Mouse (Mus musculus): ENCODE data around the gene Tmem183a. TPM values are rescaled to one million over a fixed set of nuclear protein-coding genes. Genes with fewer than 3 reads are reported as not detected.

Tmem183a gene
- total and polyA plus RNA-seq, 3 experiments, result 41.5 to 73.6 (median 61.1) TPM

DNA sequence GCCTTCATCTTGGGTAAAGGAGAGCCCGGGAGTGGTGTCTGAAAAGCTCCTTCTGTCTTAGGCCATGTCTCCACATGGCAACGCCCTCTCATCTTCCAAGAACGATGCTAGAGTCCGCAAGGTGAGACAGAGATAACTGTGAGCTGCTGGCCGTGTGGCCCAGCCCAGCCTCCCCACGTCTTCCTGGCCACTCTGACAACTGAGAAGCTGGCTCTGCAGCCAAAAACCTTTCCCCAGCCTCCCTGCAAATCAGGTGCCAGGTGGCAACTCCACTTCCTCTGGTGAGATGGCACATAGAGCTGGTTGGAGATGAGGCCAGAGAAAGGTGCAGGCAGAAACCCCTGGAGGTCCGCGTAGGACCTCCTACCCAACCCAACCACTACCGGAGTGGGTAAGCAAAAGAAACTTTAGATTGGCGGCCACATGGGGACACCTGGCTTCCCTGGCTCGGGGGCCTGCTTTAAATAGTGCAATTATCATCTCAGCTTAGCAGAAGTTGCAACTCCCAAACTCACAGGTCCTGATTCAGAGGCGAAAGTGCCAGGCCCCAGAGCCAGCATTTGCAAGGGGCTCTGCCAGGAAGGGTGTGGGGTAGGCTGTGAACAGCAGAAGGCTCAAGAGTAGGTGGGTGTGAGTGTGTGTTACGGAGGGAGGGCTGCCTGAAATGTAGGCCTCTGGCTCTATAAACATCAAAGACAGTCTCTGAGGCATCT lies 26.4 kb downstream of the Tmem183a start:
- no peak overlapping the region for H3K27ac ChIP-seq (ENCODE audit: insufficient read depth, low read depth)
- TF ChIP-seq MAX (IDR thresholded peaks at IDR 0.05; ENCODE audit: low read length), result no peak
- no peak for TF ChIP-seq BHLHE40 (IDR thresholded peaks at IDR 0.05; ENCODE audit: low read depth, low read length)
- TF ChIP-seq GABPA (IDR thresholded peaks at IDR 0.05; ENCODE audit: insufficient replicate concordance, low read depth, low read length), result no peak
- TF ChIP-seq USF2 (conservative IDR thresholded peaks at IDR 0.05; ENCODE audit: low read depth, low read length), result no peak
- no peak for TF ChIP-seq CTCF (conservative IDR thresholded peaks at IDR 0.05 in 1 of 2, IDR thresholded peaks at IDR 0.05 in 1 of 2; ENCODE audit: low read depth in 2 of 2, low read length in 2 of 2)
- TF ChIP-seq ETS1 (conservative IDR thresholded peaks at IDR 0.05; ENCODE audit: low read depth, low read length), result no peak
- no peak for TF ChIP-seq CHD1 (IDR thresholded peaks at IDR 0.05; ENCODE audit: low read depth, low read length)
- TF ChIP-seq EP300 (IDR thresholded peaks at IDR 0.05; ENCODE audit: low read length), result no peak
- no peak for TF ChIP-seq CHD2 (IDR thresholded peaks at IDR 0.05; ENCODE audit: low read length)
- no peak for TF ChIP-seq ZC3H11A (IDR thresholded peaks at IDR 0.05; ENCODE audit: low read depth, low read length)
- no peak for TF ChIP-seq TCF12 (IDR thresholded peaks at IDR 0.05; ENCODE audit: low read depth, low read length)
- no peak for TF ChIP-seq JUN (IDR thresholded peaks at IDR 0.05; ENCODE audit: insufficient read depth, low read depth, low read length)
- no peak for TF ChIP-seq ZKSCAN1 (IDR thresholded peaks at IDR 0.05; ENCODE audit: borderline replicate concordance, low read depth, low read length)
- TF ChIP-seq NRF1 (IDR thresholded peaks at IDR 0.05; ENCODE audit: low read depth, low read length), result no peak
- TF ChIP-seq ZNF384 (IDR thresholded peaks at IDR 0.05; ENCODE audit: low read depth, low read length), result no peak
- no peak for TF ChIP-seq SMC3 (IDR thresholded peaks at IDR 0.05; ENCODE audit: low read depth, low read length)
- no peak for TF ChIP-seq IRF4 (IDR thresholded peaks at IDR 0.05; ENCODE audit: low read depth, low read length)
- no peak for TF ChIP-seq MXI1 (IDR thresholded peaks at IDR 0.05; ENCODE audit: low read depth, low read length)
- no peak for TF ChIP-seq MAZ (IDR thresholded peaks at IDR 0.05; ENCODE audit: low read depth, low read length)
- no peaks in the 10 kb centered on the region for H3K27me3 ChIP-seq (replicated peaks)
- dilution Hi-C loops (cut with MboI; ENCODE audit: extremely low pct_ligation_motif_present, extremely low pct_unique_long_range_greater_than_20kb, low sequenced_read_pairs), result no loop called here
- no peak for DNase-seq (ENCODE audit: extremely low read depth)
- H3K9me3 ChIP-seq (replicated peaks; ENCODE audit: low read length), result no peaks in the 10 kb centered on the region
- no peak overlapping the region for H3K4me3 ChIP-seq (replicated peaks in 1 of 3; ENCODE audit: low read depth in 2 of 3, low read length in 2 of 3, poor library complexity in 1 of 3)
- H3K4me1 ChIP-seq (ENCODE audit: control insufficient read depth in 1 of 2, insufficient read depth in 2 of 2), result peaks cover 23 to 53% of the 10 kb centered on the region in 2 experiments
- no peak overlapping the region for H3K4me2 ChIP-seq (ENCODE audit: insufficient read depth, low read depth, poor library complexity, severe bottlenecking)
- H3K36me3 ChIP-seq (replicated peaks in 1 of 2; ENCODE audit: control insufficient read depth in 1 of 2, insufficient read depth in 1 of 2, low read length in 1 of 2), result no peaks in the 10 kb centered on the region
- H3K79me2 ChIP-seq (replicated peaks; ENCODE audit: control insufficient read depth, extremely low read depth, insufficient read depth, poor library complexity, severe bottlenecking), result no peaks in the 10 kb centered on the region
- in situ Hi-C loops (cut with MboI; ENCODE audit: low pct_ligation_motif_present, low pct_unique_long_range_greater_than_20kb, low sequenced_read_pairs), result no loop called here
- H3K9ac ChIP-seq (ENCODE audit: insufficient read depth, low read depth), result no peak overlapping the region

DNA sequence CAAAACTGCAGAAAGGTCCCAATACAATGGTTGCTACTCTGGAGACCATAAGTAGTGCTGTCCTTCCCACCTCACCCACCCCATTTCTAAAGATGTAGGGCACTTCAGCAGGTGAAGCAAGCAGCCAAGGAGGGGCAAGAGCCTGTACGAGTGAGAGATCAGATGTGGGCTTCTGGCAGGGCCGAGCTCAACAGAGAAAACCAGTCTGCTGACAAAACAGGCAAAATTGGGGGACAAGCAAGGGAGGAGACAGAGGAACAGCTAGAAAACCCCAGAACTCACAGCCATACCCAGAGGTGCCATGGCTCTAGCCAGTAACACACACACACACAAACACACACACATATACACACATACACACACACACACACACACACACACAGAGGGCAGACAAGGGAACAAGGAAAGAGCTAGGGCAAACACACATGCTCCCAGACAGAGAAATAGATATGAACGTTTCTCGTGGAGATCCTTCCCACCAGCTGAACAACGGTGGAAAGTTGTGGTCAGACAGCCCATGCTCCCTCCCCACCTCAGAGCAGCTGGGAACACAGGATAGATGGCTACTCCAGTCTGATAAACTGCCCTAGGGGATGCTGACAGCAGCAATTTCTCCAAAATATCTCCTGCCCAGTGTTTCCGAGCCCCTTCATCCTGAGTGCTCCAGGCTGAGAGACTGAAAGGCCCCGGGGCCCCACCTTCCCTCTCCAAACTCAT lies 27.5 kb downstream of the Tmem183a start:
- in situ Hi-C loops (cut with MboI; ENCODE audit: low pct_ligation_motif_present, low pct_unique_long_range_greater_than_20kb, low sequenced_read_pairs), result no loop called here
- H3K27me3 ChIP-seq (replicated peaks), result no peaks in the 10 kb centered on the region
- H3K4me1 ChIP-seq (ENCODE audit: control insufficient read depth in 1 of 2, insufficient read depth in 2 of 2), result peaks cover 23 to 53% of the 10 kb centered on the region in 2 experiments
- H3K4me3 ChIP-seq (replicated peaks in 1 of 3; ENCODE audit: low read depth in 2 of 3, low read length in 2 of 3, poor library complexity in 1 of 3), result no peak overlapping the region
- dilution Hi-C loops (cut with MboI; ENCODE audit: extremely low pct_ligation_motif_present, extremely low pct_unique_long_range_greater_than_20kb, low sequenced_read_pairs), result no loop called here
- H3K79me2 ChIP-seq (replicated peaks; ENCODE audit: control insufficient read depth, extremely low read depth, insufficient read depth, poor library complexity, severe bottlenecking), result no peaks in the 10 kb centered on the region
- H3K9me3 ChIP-seq (replicated peaks; ENCODE audit: low read length), result no peaks in the 10 kb centered on the region
- H3K9ac ChIP-seq (ENCODE audit: insufficient read depth, low read depth), result no peak overlapping the region
- no peak overlapping the region for H3K27ac ChIP-seq (ENCODE audit: insufficient read depth, low read depth)
- no peak overlapping the region for H3K4me2 ChIP-seq (ENCODE audit: insufficient read depth, low read depth, poor library complexity, severe bottlenecking)
- DNase-seq (ENCODE audit: extremely low read depth), result no peak
- no peak for TF ChIP-seq ZKSCAN1 (IDR thresholded peaks at IDR 0.05; ENCODE audit: borderline replicate concordance, low read depth, low read length)
- no peak for TF ChIP-seq TBP (conservative IDR thresholded peaks at IDR 0.05; ENCODE audit: low read depth, low read length)
- TF ChIP-seq RAD21 (IDR thresholded peaks at IDR 0.05; ENCODE audit: low read depth, low read length), result no peak
- no peak for TF ChIP-seq SMC3 (IDR thresholded peaks at IDR 0.05; ENCODE audit: low read depth, low read length)
- no peak for TF ChIP-seq MAX (IDR thresholded peaks at IDR 0.05; ENCODE audit: low read length)
- TF ChIP-seq KAT2A (IDR thresholded peaks at IDR 0.05; ENCODE audit: insufficient replicate concordance, low read length), result no peak
- no peak for TF ChIP-seq USF1 (IDR thresholded peaks at IDR 0.05; ENCODE audit: low read depth, low read length)
- no peak for TF ChIP-seq GABPA (IDR thresholded peaks at IDR 0.05; ENCODE audit: insufficient replicate concordance, low read depth, low read length)
- TF ChIP-seq ZMIZ1 (IDR thresholded peaks at IDR 0.05; ENCODE audit: low read depth, low read length), result no peak
- no peak for TF ChIP-seq MAZ (IDR thresholded peaks at IDR 0.05; ENCODE audit: low read depth, low read length)
- TF ChIP-seq EP300 (IDR thresholded peaks at IDR 0.05; ENCODE audit: low read length), result no peak
- TF ChIP-seq POLR2AphosphoS2 (IDR thresholded peaks at IDR 0.05; ENCODE audit: low read depth, low read length), result no peak
- TF ChIP-seq CHD1 (IDR thresholded peaks at IDR 0.05; ENCODE audit: low read depth, low read length), result no peak
- TF ChIP-seq E2F4 (IDR thresholded peaks at IDR 0.05; ENCODE audit: insufficient replicate concordance, low read depth, low read length), result no peak
- no peaks in the 10 kb centered on the region for H3K36me3 ChIP-seq (replicated peaks in 1 of 2; ENCODE audit: control insufficient read depth in 1 of 2, insufficient read depth in 1 of 2, low read length in 1 of 2)

Measured in CH12.LX (cell line).